Mouse (Mus musculus): ENCODE data around the gene Zcchc24. TPM values are rescaled to one million over a fixed set of nuclear protein-coding genes. Genes with fewer than 3 reads are reported as not detected.
A peak's percentile ranks its signal among the peaks of the same experiment; 100 is the strongest.

Gene Zcchc24
- total RNA-seq, 2 experiments from 2014 or later: 47.6 to 48.3 TPM

GRCm38 (mm10) chr14:25726226-25727148, 42.4 kb downstream of the Zcchc24 start:
- intact Hi-C loops (cut with DNase I): no loop called here
- peak; percentile 70 to 80 for DNase-seq

DNA sequence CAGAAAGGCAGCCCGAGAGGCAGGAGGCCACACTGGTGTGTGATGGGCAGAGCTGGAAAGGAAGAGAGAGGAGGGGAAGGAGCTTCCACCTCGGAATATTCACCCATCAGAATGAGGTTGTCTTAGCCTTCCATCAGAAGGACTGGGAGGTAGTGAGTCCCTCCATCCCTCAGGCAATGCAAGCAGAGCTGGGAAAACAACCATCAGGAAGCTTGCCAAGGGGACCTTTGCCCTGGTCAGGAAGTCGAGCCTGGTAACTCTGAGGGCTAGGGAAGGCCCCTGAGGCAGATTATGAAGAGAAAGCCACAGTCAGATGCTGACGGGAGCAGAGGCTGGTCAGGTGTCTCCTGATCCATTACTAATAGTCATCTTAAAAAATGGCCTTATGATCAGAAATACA, 43.1 kb downstream of the Zcchc24 start:
- DNase-seq: peak in 1 of 2 experiments; percentile 48
- intact Hi-C loops (cut with DNase I): no loop called here

GRCm38 (mm10) chr14:25725032-25725497, 43.8 kb downstream of the Zcchc24 start:
- intact Hi-C loops (cut with DNase I): no loop called here
- DNase-seq: peak in 1 of 2 experiments; percentile 45

DNA sequence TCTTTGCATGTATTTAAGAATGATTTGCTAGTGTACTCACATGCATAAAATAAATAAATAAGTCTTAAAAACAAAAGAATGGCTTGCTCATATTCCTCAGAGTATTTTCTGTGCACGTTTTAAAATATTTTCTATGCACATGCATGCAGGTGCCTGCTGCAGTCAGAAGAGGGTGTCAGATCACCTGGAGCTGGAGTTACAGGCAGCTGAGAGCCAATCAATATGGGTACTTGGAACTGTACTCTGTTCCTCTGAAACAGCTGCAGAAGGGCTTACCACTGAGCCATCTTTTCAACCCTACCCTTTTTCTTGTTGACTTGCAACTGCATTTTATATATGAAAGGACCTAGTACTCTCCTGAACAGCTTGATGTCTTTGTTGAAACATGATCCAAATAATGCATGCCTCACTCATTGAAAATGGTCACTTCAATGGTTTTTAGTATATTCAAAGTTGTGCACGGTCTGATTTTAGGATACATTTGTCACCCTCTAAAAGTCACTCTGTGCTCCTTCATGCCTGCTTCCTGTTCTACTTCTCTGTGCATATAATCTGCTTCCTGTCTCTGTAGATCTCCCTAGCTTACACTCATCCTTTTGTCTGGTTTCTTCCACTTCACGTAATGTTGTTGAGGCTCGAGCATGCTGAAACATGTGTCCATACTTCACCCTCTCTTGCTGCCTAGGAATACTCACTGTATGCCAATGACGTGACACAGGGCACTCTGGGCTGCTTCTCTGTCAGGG, 47.7 kb downstream of the Zcchc24 start:
- intact Hi-C loops (cut with DNase I): no loop called here
- DNase-seq: no peak

GRCm38 (mm10) chr14:25719371-25719770, 49.5 kb downstream of the Zcchc24 start:
- no peak for DNase-seq
- intact Hi-C loops (cut with DNase I): no loop called here

GRCm38 (mm10) chr14:25718471-25718870, 50.4 kb downstream of the Zcchc24 start:
- intact Hi-C loops (cut with DNase I): no loop called here
- DNase-seq: peak; percentile 66 to 71

GRCm38 (mm10) chr14:25717718-25718117, 51.1 kb downstream of the Zcchc24 start:
- intact Hi-C loops (cut with DNase I): no loop called here

GRCm38 (mm10) chr14:25716528-25716927, 52.3 kb downstream of the Zcchc24 start:
- no peak for DNase-seq
- intact Hi-C loops (cut with DNase I): no loop called here

More at GRCm38 (mm10) chr14:25717718-25718117, 51.1 kb downstream of the Zcchc24 start:
- no peak for DNase-seq

DNA sequence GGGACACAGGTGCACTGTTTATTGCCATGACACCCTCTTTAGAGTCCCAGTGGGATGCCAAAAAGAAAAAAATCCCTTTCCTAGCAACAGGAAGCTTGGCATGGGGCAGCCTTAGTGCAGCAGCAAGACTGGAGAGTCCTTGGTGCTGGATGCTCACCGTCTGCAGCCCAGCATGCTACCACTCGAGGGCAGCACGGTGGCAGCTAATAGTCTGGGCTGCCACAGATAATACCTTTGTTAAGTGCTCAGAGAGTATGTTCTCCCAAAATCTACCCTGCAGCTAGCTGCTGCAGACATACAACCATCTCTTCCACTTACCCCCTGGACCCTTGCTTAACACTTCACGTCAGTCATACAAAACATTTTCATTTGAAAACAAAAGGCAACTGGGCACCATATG, 55.4 kb downstream of the Zcchc24 start:
- intact Hi-C loops (cut with DNase I): no loop called here
- peak in 1 of 2 experiments; percentile 37 for DNase-seq

DNA sequence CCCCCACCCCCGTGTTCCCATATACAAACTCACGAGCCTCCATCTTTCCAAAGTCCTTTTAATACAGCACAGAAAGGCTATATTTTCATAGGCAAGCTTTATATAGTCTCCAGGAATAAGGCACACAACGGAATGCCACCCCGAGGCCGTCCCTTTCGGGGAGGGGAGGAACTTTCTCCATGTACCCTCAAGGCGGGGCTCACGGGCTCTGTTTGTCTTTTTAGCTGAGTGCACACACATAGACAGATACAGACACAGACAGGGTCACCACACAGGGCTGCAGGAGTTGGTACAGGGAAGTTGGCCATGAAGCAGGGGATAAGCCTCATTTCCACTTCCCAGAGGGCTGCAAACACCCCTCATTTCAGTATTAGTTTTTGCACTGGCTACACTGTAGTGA, 57.2 kb downstream of the Zcchc24 start:
- intact Hi-C loops (cut with DNase I): loop anchor here (2.0 kb wide), 1 partner anchor 89 kb away; no protein-coding TSS in a partner anchor
- DNase-seq: no peak

- DNase-seq: no peak
- intact Hi-C loops (cut with DNase I): loop anchor here (2.0 kb wide), 1 partner anchor 90 kb away; no protein-coding TSS in a partner anchor
These were observed 57.7 kb downstream of the Zcchc24 start for GRCm38 (mm10) chr14:25711177-25711576.

- no peak for DNase-seq
- intact Hi-C loops (cut with DNase I): loop anchor here (2.0 kb wide), 1 partner anchor 90 kb away; no protein-coding TSS in a partner anchor
These were observed 58.2 kb downstream of the Zcchc24 start for GRCm38 (mm10) chr14:25710681-25711080.

- DNase-seq: peak; percentile 65 to 75
- intact Hi-C loops (cut with DNase I): loop anchor here (2.0 kb wide), 1 partner anchor 91 kb away; no protein-coding TSS in a partner anchor
These were observed 58.8 kb downstream of the Zcchc24 start for GRCm38 (mm10) chr14:25710073-25710472.

DNA sequence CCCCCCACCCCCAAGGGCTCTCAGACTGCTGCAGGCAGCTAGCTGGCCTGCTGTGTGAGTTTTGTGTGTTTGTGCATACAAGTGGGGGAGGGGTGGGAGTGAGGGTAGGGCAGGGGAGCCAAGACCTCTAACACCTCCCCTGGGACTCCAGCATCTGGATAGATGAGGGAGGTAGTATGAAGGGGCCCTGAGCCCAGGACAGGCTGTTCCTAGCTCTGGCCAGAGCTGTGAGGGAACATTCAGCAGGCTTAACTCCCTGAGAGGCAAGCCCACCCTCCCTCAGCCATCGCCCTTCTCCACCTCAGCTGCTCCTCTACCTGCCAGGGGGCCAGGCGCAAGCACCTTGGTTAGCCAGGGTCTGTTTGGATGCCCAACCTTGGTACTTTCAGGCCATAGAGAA, 59.9 kb downstream of the Zcchc24 start:
- DNase-seq: peak; percentile 65 to 66
- intact Hi-C loops (cut with DNase I): no loop called here

DNA sequence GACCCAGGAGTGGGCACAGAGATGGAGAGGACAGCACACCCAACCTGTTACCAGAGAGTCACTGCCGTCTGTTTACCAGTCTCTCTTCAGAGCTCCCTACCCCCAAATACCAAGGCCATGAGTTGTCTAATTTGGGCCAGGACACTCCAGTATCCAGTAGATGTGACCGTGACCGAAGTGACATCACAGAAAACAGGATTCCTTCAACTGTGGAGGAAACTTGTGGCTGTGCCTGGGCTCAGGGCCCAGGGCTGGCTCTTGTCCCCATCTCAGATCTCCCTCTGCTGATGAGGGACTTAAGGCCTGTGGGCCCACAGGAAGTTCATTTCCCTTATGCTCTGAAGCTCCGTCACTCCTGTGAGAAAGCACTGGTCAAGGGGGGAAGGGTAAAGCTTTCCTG, 60.4 kb downstream of the Zcchc24 start:
- peak; percentile 78 for DNase-seq
- intact Hi-C loops (cut with DNase I): no loop called here

- DNase-seq: peak; percentile 60 to 73
- intact Hi-C loops (cut with DNase I): no loop called here
These were observed 61.1 kb downstream of the Zcchc24 start for GRCm38 (mm10) chr14:25707691-25708181.

GRCm38 (mm10) chr14:25701986-25702385, 66.9 kb downstream of the Zcchc24 start:
- intact Hi-C loops (cut with DNase I): no loop called here
- DNase-seq: peak in 1 of 2 experiments; percentile 35

DNA sequence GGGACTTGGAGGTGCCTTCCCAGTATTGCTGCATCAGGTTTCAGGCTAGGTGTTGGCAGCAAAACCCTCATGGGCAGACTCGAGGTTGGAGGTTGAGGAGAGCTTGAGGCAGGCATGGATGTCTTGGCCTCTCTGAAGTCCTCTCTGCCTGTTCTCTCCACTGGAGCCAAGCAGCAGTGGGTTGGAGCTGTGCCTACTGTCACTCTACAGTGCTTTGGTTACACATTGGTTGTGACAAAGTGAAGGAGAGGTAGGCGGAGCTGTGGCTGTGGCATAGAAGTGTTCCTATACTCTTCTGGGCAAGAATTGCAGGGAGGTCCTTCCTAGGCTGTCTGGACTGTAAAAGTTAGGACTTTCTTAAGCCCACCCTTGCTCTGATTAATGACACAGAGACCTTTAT, 72.5 kb downstream of the Zcchc24 start:
- peak in 1 of 2 experiments; percentile 50 for DNase-seq

DNA sequence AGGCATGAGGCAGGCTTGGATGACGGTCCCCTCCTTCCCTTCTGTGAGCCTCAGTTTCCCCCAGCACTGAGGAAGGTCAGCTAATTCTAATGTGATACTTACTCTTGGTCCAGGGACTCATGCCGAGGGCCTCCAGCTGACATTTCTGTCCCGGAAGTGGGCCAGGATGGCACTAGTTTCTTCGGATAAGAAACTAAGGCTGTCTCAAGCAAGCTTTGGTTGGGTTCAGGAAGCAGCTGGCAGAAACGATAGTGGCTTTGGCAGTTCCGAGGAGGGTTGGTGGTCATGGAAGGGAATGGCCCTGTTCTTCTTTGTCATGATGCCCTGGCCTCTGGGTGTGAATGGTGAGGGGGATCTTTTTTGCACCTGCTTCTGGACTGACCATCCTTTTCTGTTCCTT, 73.8 kb downstream of the Zcchc24 start:
- intact Hi-C loops (cut with DNase I): loop anchor here (2.0 to 10.0 kb wide), 2 partner anchors 30 to 1200 kb away; no protein-coding TSS in a partner anchor
- DNase-seq: no peak

More for the DNA sequence above, 72.5 kb downstream of the Zcchc24 start:
- intact Hi-C loops (cut with DNase I): loop anchor here (10.0 kb wide), 1 partner anchor 1202 kb away; no protein-coding TSS in a partner anchor

- intact Hi-C loops (cut with DNase I): loop anchor here (2.0 to 10.0 kb wide), 2 partner anchors 30 to 1200 kb away; no protein-coding TSS in a partner anchor
- peak in 1 of 2 experiments; percentile 43 for DNase-seq
These were observed 74.3 kb downstream of the Zcchc24 start for GRCm38 (mm10) chr14:25694569-25694897.

Measured in heart, postnatal 14 days (tissue).